Mouse (Mus musculus) thymus, adult 18-20 months (tissue): ENCODE data around the gene Edem1.

ENCODE experiments used
- DNase-seq, 2 experiments: peaks; one replicate each; pipeline ENCODE4 v3.0.0; 2022; ENCODE audit warnings: mixed read lengths in 2 of 2

The Edem1 gene

GRCm38 (mm10) chr6:108828234-108828868 is at the start of gene Edem1:
Gene Edem1, plus strand, starts transcription at chr6:108828641.
- DNase-seq: peak; percentile 96 to 97

- DNase-seq: no peak
These were observed 46.6 kb upstream of the Edem1 start for GRCm38 (mm10) chr6:108781865-108782264.

GRCm38 (mm10) chr6:108782526-108783183 is 45.8 kb upstream of the Edem1 start, which contains the start of gene Arl8b:
Gene Arl8b, plus strand, starts transcription at chr6:108783099.
- DNase-seq: peak; percentile 88

- peak in 1 of 2 experiments; percentile 12 for DNase-seq
These were observed 45.1 kb upstream of the Edem1 start for GRCm38 (mm10) chr6:108783184-108783881.

- no peak for DNase-seq
These were observed 44.4 kb upstream of the Edem1 start for GRCm38 (mm10) chr6:108784056-108784455.

- DNase-seq: no peak
These were observed 43.6 kb upstream of the Edem1 start for GRCm38 (mm10) chr6:108784796-108785195.

GRCm38 (mm10) chr6:108785551-108785950 is 42.9 kb upstream of the Edem1 start:
- DNase-seq: no peak

GRCm38 (mm10) chr6:108791498-108791897 is 36.9 kb upstream of the Edem1 start:
- DNase-seq: no peak

GRCm38 (mm10) chr6:108795912-108796311 is 32.5 kb upstream of the Edem1 start:
- no peak for DNase-seq

- DNase-seq: no peak
These were observed 31.7 kb upstream of the Edem1 start for GRCm38 (mm10) chr6:108796706-108797105.

GRCm38 (mm10) chr6:108805194-108805593 is 23.2 kb upstream of the Edem1 start:
- no peak for DNase-seq

- no peak for DNase-seq
These were observed 22.6 kb upstream of the Edem1 start for GRCm38 (mm10) chr6:108805871-108806270.

GRCm38 (mm10) chr6:108807446-108807845 is 21.0 kb upstream of the Edem1 start:
- no peak for DNase-seq

GRCm38 (mm10) chr6:108808786-108809185 is 19.7 kb upstream of the Edem1 start:
- no peak for DNase-seq

GRCm38 (mm10) chr6:108810237-108810636 is 18.2 kb upstream of the Edem1 start:
- peak in 1 of 2 experiments; percentile 25 for DNase-seq

GRCm38 (mm10) chr6:108812134-108812533 is 16.3 kb upstream of the Edem1 start:
- no peak for DNase-seq

GRCm38 (mm10) chr6:108817510-108817909 is 10.9 kb upstream of the Edem1 start:
- DNase-seq: no peak

GRCm38 (mm10) chr6:108824816-108825545 is 3.5 kb upstream of the Edem1 start:
- no peak for DNase-seq

GRCm38 (mm10) chr6:108826070-108826469 is 2.4 kb upstream of the Edem1 start:
- DNase-seq: no peak

GRCm38 (mm10) chr6:108827336-108827920 is 1.0 kb upstream of the Edem1 start:
- DNase-seq: no peak

GRCm38 (mm10) chr6:108828872-108829271 is 431 bp downstream of the Edem1 start:
- peak; percentile 45 to 53 for DNase-seq
